Mouse (Mus musculus): ENCODE results near the gene Acss1. TPM values are rescaled to one million over a fixed set of nuclear protein-coding genes. Genes with fewer than 3 reads are reported as not detected.

The Acss1 gene
- polyA plus RNA-seq, 1 experiment from 2014 or later, result 8.4 TPM

DNA sequence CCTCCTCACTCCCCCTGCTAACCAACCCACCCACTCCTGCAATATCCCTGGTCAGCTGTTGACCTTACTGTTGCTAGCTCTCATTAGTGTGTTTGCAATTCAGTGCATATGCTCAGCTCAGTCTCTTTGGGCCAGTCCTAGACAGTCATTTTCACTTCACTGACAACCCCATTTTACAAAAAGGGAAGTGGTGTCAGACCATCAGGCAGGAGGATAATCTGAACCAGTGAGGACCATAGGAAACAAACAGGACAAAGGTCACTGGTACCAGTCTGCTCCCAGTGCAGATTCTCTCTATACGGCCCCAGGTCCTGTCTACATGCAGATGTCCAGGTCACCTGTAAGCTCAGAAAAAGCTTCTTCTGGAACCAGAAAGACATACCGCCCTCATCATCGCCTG is 12.2 kb downstream of the Acss1 start:
- 90% methylated on average over 3 of the region's 3 CpGs for WGBS
- ATAC-seq (ENCODE audit: insufficient number of reproducible peaks, insufficient read depth, low FRiP score, low read depth), result no peak

DNA sequence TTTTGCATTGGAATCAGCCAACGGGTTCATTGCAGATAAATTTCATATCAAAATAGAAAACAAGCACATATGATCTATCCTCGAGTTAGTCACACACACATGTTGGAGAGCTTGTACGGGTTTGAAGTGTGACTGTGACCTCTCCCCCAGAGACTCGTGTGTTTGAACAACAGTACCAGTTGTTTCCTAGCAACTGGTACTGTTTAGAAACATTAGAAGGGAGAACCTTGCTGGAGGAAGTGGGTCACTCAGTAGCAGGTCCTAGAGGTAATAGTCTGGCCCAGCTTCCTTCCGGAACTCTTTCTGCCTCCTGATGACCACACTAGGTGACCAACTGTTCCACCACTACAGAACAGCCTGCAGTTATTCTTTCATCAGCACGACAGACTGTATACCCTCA is 13.0 kb downstream of the Acss1 start:
- 67% methylated on average over 6 of the region's 6 CpGs for WGBS
- Histone ChIP-seq H3K9me3 (ENCODE audit: control insufficient read depth, low read length) (0 out of 2 replicates have a peak, but pooled peaks cover 3% of the 10 kb centered on the region), H3K36me3 (ENCODE audit: control insufficient read depth, insufficient read depth, low read length) (no peaks in the 10 kb centered on the region), H3K4me1 (ENCODE audit: control insufficient read depth in 2 of 2, insufficient read depth in 2 of 2, low read length in 2 of 2) (peaks cover 8 to 12% of the 10 kb centered on the region in 2 experiments), H3K27me3 (ENCODE audit: control insufficient read depth, insufficient read depth, low read length) (no peaks in the 10 kb centered on the region), H3K4me3 (ENCODE audit: control insufficient read depth in 1 of 2, insufficient read depth in 1 of 2, low read depth in 1 of 2, low read length in 2 of 2) (no peak overlapping the region), H3K4me2 (ENCODE audit: low read length) (no peak overlapping the region), H3K9ac (ENCODE audit: low read length) (no peak overlapping the region), H3K27ac (replicated peaks in 1 of 2; ENCODE audit: control insufficient read depth in 1 of 2, insufficient read depth in 1 of 2, low read depth in 2 of 2, low read length in 2 of 2) (no peak overlapping the region)
- ATAC-seq (ENCODE audit: insufficient number of reproducible peaks, insufficient read depth, low FRiP score, low read depth), result no peak

More for the DNA sequence above, 12.2 kb downstream of the Acss1 start:
- Histone ChIP-seq H3K27ac (replicated peaks in 1 of 2; ENCODE audit: control insufficient read depth in 1 of 2, insufficient read depth in 1 of 2, low read depth in 2 of 2, low read length in 2 of 2) (no peak overlapping the region), H3K9ac (ENCODE audit: low read length) (no peak overlapping the region), H3K36me3 (ENCODE audit: control insufficient read depth, insufficient read depth, low read length) (no peaks in the 10 kb centered on the region), H3K4me2 (ENCODE audit: low read length) (no peak overlapping the region), H3K4me1 (ENCODE audit: control insufficient read depth in 2 of 2, insufficient read depth in 2 of 2, low read length in 2 of 2) (peaks cover 2 to 4% of the 10 kb centered on the region in 2 experiments; a peak in 3 of 4 replicates), H3K27me3 (ENCODE audit: control insufficient read depth, insufficient read depth, low read length) (no peaks in the 10 kb centered on the region), H3K4me3 (ENCODE audit: control insufficient read depth in 1 of 2, insufficient read depth in 1 of 2, low read depth in 1 of 2, low read length in 2 of 2) (no peak overlapping the region), H3K9me3 (ENCODE audit: control insufficient read depth, low read length) (0 out of 2 replicates have a peak, but pooled peaks cover 3% of the 10 kb centered on the region)

DNA sequence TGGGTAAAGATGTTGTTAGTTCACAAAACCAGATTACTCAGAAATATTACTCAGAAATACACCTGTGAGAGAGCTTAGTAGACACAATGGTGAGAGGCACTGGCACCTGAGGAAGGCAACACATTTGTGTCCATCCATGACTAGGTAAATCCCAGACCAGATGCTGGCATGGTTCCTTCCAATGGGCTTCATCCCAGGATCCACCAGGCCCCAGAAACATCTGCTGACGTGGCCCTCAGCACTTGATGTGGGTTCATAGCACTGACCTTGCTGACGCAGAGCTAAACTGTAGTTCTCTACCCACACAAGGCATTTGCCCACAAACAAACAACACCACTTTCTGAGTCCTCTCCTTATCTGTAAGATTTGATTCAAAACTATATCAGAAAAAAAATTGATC is 13.5 kb downstream of the Acss1 start:
- no peak overlapping the region for H3K4me3 ChIP-seq (ENCODE audit: control insufficient read depth in 1 of 2, insufficient read depth in 1 of 2, low read depth in 1 of 2, low read length in 2 of 2)
- H3K9me3 ChIP-seq (ENCODE audit: control insufficient read depth, low read length), result 0 out of 2 replicates have a peak, but pooled peaks cover 3% of the 10 kb centered on the region
- no peaks in the 10 kb centered on the region for H3K36me3 ChIP-seq (ENCODE audit: control insufficient read depth, insufficient read depth, low read length)
- H3K27ac ChIP-seq (replicated peaks in 1 of 2; ENCODE audit: control insufficient read depth in 1 of 2, insufficient read depth in 1 of 2, low read depth in 2 of 2, low read length in 2 of 2), result no peak overlapping the region
- ATAC-seq (ENCODE audit: insufficient number of reproducible peaks, insufficient read depth, low FRiP score, low read depth), result no peak
- peaks cover 12 to 17% of the 10 kb centered on the region in 2 experiments for H3K4me1 ChIP-seq (ENCODE audit: control insufficient read depth in 2 of 2, insufficient read depth in 2 of 2, low read length in 2 of 2)
- no peak overlapping the region for H3K9ac ChIP-seq (ENCODE audit: low read length)
- H3K4me2 ChIP-seq (ENCODE audit: low read length), result no peak overlapping the region
- 83% methylated on average over 2 of the region's 2 CpGs for WGBS
- no peaks in the 10 kb centered on the region for H3K27me3 ChIP-seq (ENCODE audit: control insufficient read depth, insufficient read depth, low read length)

DNA sequence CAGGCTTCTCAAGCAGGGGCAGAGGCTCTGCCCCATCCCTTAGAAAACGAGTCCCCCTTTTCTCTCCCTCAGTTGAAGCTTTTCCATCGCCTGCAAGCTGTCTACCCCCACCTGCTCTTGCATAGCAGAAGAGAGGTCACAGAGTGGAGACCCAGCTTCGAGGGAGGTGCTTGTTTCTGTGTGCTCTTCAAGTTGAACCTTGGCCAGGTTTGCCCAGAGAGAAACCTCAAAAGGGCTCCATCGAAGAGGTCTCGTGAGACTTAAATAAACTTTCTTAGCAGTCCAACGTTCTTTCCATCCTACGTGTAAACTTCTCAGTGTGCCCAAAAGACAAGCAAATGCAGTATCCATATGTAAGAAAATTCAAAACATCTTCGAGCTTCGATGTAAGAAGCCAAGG is 16.9 kb downstream of the Acss1 start:
- Histone ChIP-seq H3K4me1 (ENCODE audit: control insufficient read depth in 2 of 2, insufficient read depth in 2 of 2, low read length in 2 of 2) (peaks cover 17% of the 10 kb centered on the region in 2 experiments), H3K4me3 (ENCODE audit: control insufficient read depth in 1 of 2, insufficient read depth in 1 of 2, low read depth in 1 of 2, low read length in 2 of 2) (no peak overlapping the region), H3K27me3 (ENCODE audit: control insufficient read depth, insufficient read depth, low read length) (no peaks in the 10 kb centered on the region), H3K9ac (ENCODE audit: low read length) (peak overlapping the region; percentile 16; the same call in 1 of the 2 replicates), H3K27ac (replicated peaks in 1 of 2; ENCODE audit: control insufficient read depth in 1 of 2, insufficient read depth in 1 of 2, low read depth in 2 of 2, low read length in 2 of 2) (peak overlapping the region; percentile 9 to 71; a peak in 3 of 4 replicates), H3K36me3 (ENCODE audit: control insufficient read depth, insufficient read depth, low read length) (no peaks in the 10 kb centered on the region), H3K4me2 (ENCODE audit: low read length) (0 out of 2 replicates have a peak overlapping the region, but pooled peaks have one; percentile 5), H3K9me3 (ENCODE audit: control insufficient read depth, low read length) (no peaks in the 10 kb centered on the region)
- no peak for ATAC-seq (ENCODE audit: insufficient number of reproducible peaks, insufficient read depth, low FRiP score, low read depth)
- 63% methylated on average over 9 of the region's 9 CpGs for WGBS

DNA sequence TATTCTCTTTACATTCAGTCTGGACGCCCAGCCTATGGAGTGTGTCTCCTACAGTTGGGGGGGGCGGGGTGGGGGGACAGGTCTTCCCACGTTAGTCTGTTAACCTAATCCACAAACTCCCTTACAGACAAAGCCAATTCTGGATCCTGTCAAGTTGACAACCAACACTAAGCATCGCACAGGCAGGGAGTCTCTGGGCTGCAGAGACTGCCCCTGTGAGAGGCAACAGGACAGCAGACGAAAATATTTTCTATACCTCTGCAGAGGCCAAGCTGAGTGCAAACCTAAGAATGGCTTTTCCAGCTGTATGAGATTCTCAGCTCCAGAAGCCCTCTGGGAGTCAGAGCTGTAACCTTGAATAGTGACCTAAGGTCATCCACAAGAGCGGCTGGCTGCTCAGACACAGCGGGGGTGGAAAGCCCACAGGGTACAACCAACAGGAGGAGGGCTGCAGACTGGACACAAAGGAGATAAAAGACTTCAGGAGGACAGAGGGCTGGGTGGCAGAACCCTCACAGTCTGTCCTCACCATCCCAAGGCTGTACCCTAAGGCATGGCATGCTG is 17.7 kb downstream of the Acss1 start:
- Histone ChIP-seq H3K36me3 (ENCODE audit: control insufficient read depth, insufficient read depth, low read length) (no peaks in the 10 kb centered on the region), H3K27ac (replicated peaks in 1 of 2; ENCODE audit: control insufficient read depth in 1 of 2, insufficient read depth in 1 of 2, low read depth in 2 of 2, low read length in 2 of 2) (peak overlapping the region; percentile 71 to 85), H3K4me3 (ENCODE audit: control insufficient read depth in 1 of 2, insufficient read depth in 1 of 2, low read depth in 1 of 2, low read length in 2 of 2) (no peak overlapping the region), H3K4me1 (ENCODE audit: control insufficient read depth in 2 of 2, insufficient read depth in 2 of 2, low read length in 2 of 2) (peaks cover 17% of the 10 kb centered on the region in 2 experiments), H3K27me3 (ENCODE audit: control insufficient read depth, insufficient read depth, low read length) (no peaks in the 10 kb centered on the region), H3K4me2 (ENCODE audit: low read length) (peak overlapping the region; percentile 5), H3K9me3 (ENCODE audit: control insufficient read depth, low read length) (no peaks in the 10 kb centered on the region), H3K9ac (ENCODE audit: low read length) (peak overlapping the region; percentile 16)
- no peak for ATAC-seq (ENCODE audit: insufficient number of reproducible peaks, insufficient read depth, low FRiP score, low read depth)
- 2% methylated on average over 7 of the region's 7 CpGs for WGBS

DNA sequence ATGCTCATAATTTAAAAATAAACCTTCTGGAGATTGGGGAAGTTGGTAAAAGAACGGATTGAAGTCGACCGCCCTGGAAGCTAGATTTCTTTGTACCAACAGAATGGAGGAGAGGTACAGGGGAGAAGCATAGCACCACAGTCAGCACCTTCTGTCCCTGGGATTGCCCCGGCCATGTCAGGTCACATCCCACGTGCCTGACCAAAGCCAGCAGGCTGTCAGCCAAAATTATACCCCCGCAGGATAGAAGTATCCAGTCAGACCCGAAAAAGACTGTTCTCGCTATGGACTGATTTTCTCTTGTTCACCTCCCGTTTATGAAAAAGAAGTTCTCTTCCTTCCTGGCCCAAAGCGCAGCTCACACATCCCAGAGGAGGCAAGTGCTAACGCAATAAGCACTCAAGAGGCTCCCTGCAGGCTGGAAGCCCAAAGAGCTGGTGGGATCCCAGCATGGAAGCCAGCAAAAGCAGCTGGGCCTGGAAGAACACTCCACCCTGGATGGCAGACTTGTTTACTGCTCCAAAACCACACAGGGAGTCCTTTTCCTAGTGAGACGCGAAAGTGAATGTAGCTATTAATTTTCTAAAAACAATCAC is 19.9 kb downstream of the Acss1 start:
- peaks cover 17% of the 10 kb centered on the region in 2 experiments for H3K4me1 ChIP-seq (ENCODE audit: control insufficient read depth in 2 of 2, insufficient read depth in 2 of 2, low read length in 2 of 2)
- no peaks in the 10 kb centered on the region for H3K36me3 ChIP-seq (ENCODE audit: control insufficient read depth, insufficient read depth, low read length)
- WGBS, result 49% methylated on average over 13 of the region's 13 CpGs
- H3K4me2 ChIP-seq (ENCODE audit: low read length), result no peak overlapping the region
- no peak overlapping the region for H3K27ac ChIP-seq (replicated peaks in 1 of 2; ENCODE audit: control insufficient read depth in 1 of 2, insufficient read depth in 1 of 2, low read depth in 2 of 2, low read length in 2 of 2)
- no peaks in the 10 kb centered on the region for H3K27me3 ChIP-seq (ENCODE audit: control insufficient read depth, insufficient read depth, low read length)
- H3K9me3 ChIP-seq (ENCODE audit: control insufficient read depth, low read length), result no peaks in the 10 kb centered on the region
- H3K9ac ChIP-seq (ENCODE audit: low read length), result no peak overlapping the region
- H3K4me3 ChIP-seq (ENCODE audit: control insufficient read depth in 1 of 2, insufficient read depth in 1 of 2, low read depth in 1 of 2, low read length in 2 of 2), result no peak overlapping the region
- no peak for ATAC-seq (ENCODE audit: insufficient number of reproducible peaks, insufficient read depth, low FRiP score, low read depth)

DNA sequence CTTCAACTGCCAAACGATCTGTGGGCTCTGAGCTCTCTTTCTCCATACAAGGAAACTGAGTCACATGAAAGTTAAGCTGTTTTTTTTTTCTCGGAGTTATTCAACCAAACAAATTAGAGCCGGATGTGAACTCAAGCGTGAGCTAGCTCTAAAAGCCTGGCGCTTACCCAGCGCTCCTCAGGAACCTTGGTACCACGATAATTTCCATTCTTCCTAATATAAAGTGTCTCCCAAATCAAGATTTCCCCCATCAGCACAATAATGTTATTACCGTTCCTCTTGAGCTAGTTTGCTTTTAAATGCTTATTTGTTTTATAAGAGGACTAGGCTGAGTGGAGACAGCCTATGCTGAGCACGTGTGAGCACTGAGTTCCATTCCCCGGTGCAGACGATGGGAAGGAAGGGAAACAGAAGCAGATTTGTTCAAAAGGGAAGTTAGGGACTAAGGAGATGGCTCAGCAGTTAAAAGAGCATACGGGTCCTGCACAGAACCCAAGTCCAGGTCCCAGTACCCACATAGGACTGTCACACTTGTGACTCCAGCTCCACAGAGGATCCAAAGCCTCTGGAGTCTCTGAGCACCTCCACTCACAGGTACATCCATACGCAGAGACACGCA is 20.5 kb downstream of the Acss1 start:
- Histone ChIP-seq H3K4me2 (ENCODE audit: low read length) (no peak overlapping the region), H3K27me3 (ENCODE audit: control insufficient read depth, insufficient read depth, low read length) (no peaks in the 10 kb centered on the region), H3K4me1 (ENCODE audit: control insufficient read depth in 2 of 2, insufficient read depth in 2 of 2, low read length in 2 of 2) (peaks cover 17% of the 10 kb centered on the region in 2 experiments), H3K36me3 (ENCODE audit: control insufficient read depth, insufficient read depth, low read length) (no peaks in the 10 kb centered on the region), H3K9ac (ENCODE audit: low read length) (no peak overlapping the region), H3K27ac (replicated peaks in 1 of 2; ENCODE audit: control insufficient read depth in 1 of 2, insufficient read depth in 1 of 2, low read depth in 2 of 2, low read length in 2 of 2) (no peak overlapping the region), H3K9me3 (ENCODE audit: control insufficient read depth, low read length) (no peaks in the 10 kb centered on the region), H3K4me3 (ENCODE audit: control insufficient read depth in 1 of 2, insufficient read depth in 1 of 2, low read depth in 1 of 2, low read length in 2 of 2) (no peak overlapping the region)
- no peak for ATAC-seq (ENCODE audit: insufficient number of reproducible peaks, insufficient read depth, low FRiP score, low read depth)
- WGBS, result 78% methylated on average over 14 of the region's 14 CpGs

All from heart, embryonic 14.5 days (tissue).